Mouse (Mus musculus): ENCODE measurements around the gene Bdh1.
"Not testable (repeated sequence)": the region's sequence is repeated elsewhere in the genome, so short reads cannot be mapped to it uniquely, and the experiment has no call there.

- not testable (repeated sequence) for TF ChIP-seq CTCF (conservative IDR thresholded peaks at IDR 0.05; ENCODE audit: insufficient read depth, insufficient read length, low read depth, low read length); POLR2A (IDR thresholded peaks at IDR 0.05; ENCODE audit: low read depth, low read length)
Measured at GRCm38 (mm10) chr16:31470819-31471218, 48.7 kb downstream of the Bdh1 start.

Data from kidney, adult 2 months (tissue).